Mouse (Mus musculus) layer of hippocampus, adult 9-11 months (tissue): Measurements from ENCODE around the gene Syde2.

Source experiments
- DNase-seq: peaks from one replicate; pipeline ENCODE4 v3.0.0; 2022

The Syde2 gene

DNA sequence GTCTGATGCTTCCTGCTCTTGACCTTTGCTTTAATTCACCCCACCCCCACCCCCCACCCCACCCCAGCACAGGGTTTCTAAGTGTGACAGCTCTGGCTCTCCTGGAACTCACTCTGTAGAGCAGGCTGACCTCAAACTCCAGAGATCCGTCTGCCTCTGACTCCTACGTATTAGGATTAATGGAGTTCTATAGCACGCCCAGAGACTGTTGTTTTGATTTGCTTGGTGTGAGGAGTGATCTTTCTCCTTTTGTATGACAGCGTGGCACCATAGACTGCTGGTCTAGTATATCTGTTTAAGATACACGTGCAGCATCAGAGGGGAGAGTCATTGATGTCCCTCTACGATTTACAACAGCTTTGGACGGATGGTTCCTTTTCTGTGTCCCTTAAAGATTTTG is 25.8 kb downstream of the Syde2 start:
- DNase-seq: no peak

DNA sequence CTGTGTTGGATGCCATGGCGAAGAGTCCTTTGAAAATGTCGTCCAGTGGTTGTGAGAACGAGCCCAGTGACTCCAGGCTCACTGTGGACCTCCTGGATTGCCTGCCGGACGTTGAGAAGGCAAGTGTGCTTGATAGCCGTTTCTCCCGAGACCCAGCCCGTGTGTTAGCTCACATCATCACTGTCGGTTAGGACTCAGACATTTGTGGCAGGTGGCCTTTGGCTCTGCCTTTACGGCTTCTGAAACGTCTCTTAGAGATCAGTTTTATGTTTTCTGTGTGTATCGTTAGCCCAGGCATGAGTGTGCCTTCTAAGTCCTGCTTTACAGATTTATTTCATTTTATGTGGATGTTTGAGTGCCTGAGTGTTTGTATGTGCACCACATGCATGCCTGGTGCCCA is 26.7 kb downstream of the Syde2 start:
- no peak for DNase-seq

DNA sequence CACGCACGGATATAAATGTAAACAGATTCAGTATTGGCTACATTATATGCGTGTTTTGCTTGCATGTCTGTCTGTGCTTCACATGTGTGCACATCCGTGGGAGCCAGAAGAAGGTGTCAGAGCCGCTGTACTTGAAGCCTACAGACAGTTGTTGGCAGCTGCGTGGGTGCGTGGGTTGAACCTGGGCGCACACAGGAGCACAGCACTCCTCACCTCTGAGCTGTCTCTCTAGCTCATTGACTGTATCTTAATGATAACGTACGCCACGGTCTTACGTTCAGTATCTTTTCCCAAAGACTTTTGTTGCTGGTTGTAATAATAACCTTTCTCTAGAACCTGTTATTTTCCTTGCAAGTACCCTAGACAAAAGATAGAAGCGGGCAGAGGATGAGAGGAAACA is 29.3 kb downstream of the Syde2 start:
- no peak for DNase-seq

DNA sequence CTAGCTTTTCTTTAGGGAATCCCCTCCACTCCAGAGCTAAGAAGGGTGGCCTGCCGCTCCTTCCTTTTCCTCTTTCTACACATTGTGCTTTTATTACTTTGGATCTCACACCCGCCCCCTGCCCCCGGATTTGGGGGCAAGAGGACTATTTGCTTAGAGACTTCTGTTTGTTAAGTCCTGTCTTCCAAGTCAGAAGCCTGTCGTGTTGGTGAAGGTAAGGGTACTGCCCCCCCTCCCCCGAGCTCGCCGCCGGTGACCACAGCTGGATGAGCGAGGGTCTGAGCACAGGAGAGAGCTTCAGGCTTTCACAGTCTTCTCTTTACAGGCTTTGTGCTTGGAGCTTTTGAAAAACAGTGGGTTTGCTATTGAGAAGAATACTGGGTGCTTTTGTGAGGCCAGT is 29.9 kb downstream of the Syde2 start:
- no peak for DNase-seq

DNA sequence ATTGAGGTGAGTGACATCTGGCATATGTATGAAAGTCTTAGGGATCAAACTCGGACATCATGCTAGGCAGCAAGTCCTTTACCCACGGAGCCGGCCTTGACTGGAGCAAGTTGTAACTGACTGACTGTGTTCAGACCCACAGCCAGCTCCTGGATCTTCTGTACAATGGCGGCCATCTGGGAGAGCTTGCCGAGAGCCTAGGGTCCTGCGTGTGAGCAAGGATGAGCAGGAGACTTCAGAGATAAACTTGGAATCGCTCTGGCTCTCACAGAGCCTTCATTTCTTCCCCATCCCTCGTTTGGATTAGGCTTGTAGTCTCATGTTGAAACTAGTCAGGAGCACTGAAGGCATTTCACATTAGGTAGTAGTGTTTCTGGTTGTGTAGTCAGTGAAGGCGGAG is 34.6 kb downstream of the Syde2 start:
- no peak for DNase-seq

DNA sequence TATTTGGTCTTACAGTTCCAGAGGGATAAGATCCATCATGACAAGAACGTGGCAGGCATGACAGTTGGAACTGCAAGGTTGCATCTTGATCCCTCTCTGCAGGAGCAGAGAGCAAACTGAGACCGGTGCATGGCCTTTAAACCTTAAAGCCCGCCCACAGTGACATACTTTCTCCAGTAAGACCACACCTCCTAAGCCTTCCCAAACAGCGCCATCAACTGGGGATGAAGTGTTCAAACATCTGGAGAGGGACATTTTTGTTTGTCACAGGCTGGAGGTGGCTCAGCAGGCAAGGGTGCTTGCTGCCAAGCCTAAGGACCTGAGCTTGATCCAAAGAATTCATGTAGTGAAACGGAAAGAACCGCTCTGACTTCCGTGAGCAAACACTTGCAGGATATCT is 37.1 kb downstream of the Syde2 start:
- DNase-seq: no peak

DNA sequence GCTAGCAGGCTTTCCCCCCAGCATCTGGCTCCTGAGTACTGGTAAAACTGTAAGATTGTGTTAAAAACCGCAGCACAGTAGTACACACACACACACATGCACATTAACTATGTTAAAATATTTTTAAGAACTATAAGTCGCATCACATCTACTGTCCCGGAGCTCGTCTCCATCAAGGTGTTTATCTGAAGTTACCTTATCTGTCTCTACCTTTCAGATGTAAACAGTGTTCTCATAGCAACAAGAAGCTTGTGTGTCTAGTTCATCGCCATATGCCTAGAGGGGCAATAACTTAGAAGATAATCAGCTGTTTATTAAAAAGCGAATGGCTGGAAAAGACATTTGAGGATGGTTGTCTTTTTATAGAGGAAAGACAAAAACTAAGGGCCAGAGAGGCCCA is 37.8 kb downstream of the Syde2 start:
- DNase-seq: no peak

DNA sequence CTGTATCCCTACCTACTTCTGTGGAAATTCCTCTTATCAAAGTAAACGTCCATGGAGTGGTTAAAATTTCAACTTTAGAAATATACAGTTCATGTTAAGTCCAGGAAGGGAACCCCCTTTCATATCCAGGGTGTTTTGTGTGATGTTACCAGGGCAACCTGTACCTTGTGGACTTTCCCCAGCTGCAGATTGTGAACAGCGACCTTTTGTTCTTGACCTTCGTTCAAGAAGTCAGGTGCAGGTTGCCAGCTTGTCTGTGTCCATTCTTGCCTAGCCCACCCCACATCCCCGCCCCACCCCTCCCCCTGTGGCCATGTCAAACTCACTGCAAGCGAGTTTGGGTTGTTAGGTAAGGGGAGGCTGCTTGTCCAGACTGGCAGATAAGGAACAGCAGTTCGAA is 39.4 kb downstream of the Syde2 start:
- no peak for DNase-seq

DNA sequence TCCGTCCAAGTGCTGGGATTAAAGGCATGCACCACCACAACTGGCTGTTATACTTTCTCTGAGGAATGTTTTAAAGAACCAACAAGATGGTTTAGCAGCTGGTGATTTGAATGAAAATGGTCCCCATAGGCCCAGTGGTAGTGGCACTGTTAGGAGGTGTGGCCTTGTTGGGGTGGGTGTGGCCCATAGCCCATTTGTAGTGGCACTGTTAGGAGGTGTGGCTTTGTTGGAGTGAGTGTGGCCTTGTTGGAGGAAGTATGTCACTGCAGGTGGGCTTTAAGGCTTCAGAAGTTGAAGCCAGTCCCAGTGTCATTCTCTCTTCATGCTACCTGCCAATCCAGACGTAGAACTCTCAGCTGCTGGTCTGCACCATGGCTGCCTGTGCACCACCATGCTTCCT is 40.7 kb downstream of the Syde2 start:
- DNase-seq: no peak

DNA sequence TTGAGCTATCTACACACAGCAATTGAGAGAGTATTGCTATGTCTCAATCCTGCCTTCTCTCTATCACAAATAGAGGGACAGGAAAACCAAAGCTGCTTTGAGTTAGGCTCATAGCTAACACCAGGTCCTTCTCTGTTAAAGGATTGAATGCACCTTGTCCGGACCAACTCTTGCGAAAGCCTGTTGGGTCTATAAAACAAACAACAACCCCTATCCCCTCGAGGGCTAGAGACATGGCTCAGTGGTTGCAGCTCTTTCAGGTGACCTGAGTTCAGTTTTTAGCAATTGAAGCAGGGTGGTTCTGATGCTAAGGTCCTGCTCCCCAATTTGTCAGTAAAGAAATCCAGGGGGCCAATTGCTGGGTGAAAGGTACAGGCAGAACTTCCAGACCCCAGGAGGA is 41.6 kb downstream of the Syde2 start:
- DNase-seq: no peak

DNA sequence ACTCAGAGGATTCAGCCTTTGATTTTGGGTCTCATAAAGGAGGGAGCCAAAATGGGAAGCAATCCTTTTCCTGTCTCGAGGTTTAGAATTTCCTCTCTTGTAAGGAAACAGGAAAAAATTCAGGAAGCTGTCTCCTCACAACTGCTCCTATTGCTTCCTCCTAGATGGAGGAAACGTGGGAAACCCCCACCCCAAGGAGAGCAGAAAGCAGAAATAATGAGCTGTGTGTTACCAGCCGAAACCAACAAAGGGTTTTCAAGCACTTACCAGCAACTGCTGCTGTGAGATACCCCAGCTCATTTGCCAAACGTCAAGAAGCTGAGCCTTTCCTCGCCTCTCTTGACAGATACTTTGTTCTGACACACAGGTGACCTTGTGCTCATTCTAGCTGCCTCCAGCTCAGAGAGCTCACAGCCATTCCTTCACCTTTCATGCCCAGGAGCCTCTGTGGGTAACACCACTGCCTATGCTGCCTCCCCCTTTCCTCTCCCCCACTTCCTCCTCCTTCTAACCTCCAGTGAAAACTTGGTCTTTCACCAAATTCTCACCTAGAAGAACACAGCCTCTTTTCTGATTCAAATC is 42.7 kb downstream of the Syde2 start:
- DNase-seq: no peak

DNA sequence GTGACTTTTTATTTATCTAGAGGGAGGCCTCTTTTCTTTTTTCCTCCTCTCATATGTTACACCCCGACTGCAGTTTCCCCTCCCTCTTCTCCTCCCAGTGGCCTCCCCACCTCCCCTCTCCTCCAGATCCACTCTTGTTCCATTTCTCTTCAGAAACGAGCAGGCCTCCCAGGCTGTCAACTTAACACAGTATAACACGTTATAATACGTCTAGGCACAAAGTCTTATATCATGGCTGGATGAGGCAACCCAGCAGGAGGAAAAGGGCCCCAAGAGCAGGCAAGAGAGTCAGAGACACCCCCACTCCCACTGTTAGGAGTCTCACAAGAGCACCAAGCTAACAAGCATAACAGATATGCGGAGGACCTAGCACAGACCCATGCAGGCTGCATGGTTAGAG is 45.3 kb downstream of the Syde2 start:
- no peak for DNase-seq

DNA sequence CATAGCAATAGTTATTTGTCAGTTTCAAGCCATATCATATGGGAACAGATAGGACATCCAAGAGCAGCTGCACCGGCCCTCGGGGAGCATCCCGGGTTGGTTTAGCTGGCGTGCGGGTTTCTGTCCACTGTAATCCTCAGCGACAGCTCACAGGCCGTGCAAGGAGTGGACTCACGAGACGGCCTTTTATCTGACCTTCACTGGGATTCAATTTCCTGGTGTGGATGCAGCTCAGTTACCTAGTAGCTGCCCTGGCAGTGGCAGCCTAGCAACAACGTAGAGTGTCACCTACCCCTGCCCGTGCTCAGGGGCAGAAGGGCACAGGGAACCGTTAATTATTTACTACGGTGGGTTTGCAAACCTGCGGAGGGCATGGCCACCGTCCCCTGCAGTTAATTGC is 50.2 kb downstream of the Syde2 start:
- no peak for DNase-seq

DNA sequence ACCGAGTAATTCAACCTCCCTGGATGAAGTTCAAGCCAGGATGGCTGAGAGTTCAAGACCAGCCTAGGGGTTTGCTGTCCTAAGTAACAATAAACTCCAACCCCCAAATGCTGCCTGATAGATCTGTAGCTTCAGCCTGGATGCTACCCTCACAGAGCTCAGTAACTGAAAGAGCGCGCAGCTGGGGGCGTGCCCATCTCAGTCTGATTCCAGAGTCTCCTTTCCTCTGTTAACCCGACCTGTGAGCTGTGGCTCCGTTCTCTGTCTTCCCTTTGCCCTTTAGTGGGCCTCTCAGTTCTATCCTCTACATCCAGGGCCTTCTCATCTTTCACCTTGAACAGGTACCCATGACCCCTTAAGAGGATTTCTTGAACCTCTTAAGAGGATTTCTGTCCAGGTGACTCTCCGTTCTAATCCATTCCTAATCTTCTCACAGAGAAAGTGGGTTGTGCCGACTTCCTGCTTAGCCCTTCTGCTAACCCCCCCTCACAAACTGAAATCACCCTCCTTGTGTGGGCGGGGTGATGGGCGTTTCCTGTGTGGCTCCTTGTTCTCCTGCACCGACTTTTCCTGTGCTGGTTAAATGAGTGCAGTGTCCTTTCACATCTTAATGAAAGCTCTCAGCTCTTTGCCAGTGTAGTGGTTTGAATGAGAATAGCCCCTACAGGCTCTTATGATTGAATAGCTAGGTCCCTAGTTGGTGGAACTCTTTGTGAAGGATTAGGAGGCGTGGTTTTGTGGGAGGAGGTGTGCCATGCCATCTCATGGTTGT is 51.6 kb downstream of the Syde2 start:
- DNase-seq: no peak

DNA sequence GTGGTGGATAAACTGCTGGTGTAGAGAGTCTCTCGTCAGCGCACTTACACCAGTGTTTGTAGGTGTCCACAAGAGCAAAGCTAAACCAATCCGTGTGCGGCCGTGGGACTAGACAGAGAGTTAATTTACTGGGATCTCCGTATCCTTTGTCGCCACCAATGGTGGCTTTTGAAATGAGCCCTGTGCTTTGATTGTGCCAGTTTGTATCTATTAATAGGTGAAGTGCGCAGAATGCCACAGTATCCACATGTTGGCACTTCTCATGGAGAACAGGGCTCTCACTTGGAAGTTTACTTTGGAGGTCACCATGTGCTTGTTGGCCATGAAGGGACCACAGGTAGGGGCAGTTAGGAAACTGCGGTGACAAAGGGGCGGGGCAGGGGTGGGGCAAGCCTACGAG is 53.7 kb downstream of the Syde2 start:
- DNase-seq: no peak

DNA sequence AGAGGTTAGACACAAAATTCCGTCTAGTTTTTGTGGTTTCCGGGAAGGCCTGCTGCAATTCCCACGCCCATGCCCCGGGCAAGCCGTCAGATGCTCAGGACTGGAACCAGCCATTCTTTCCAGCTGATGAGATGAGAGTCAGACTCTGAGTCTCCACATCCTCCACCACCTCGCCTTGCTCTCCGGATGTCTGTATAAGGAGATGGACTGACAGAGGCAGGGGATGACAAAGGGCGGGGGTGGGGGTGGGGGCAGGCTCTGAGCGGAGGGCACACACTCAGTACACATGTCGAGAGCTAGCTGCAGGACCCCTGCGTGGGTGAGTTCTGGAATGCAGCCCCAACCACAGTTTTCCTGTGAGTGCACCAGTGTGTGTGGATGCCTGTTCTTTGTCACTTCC is 57.3 kb downstream of the Syde2 start:
- DNase-seq: no peak

DNA sequence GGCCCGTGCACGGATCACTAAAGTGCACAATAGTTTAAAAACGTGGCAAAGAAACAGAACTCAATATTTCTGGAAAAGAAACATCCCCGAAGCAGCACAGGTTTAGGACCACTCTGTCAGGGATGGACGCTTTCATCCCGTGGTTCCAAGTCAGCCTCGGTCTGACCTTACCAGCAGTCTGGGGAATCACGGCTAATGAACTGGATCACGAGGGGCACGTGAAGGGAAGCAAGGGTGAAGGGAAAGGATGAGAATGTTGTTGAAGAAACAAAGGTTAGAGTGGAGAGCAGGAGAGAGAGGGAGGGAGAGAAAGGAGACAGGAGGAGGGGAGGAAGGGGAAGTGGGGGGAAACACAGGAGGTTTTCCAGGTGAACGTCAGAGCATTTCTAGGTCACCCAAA is 58.4 kb downstream of the Syde2 start:
- no peak for DNase-seq

DNA sequence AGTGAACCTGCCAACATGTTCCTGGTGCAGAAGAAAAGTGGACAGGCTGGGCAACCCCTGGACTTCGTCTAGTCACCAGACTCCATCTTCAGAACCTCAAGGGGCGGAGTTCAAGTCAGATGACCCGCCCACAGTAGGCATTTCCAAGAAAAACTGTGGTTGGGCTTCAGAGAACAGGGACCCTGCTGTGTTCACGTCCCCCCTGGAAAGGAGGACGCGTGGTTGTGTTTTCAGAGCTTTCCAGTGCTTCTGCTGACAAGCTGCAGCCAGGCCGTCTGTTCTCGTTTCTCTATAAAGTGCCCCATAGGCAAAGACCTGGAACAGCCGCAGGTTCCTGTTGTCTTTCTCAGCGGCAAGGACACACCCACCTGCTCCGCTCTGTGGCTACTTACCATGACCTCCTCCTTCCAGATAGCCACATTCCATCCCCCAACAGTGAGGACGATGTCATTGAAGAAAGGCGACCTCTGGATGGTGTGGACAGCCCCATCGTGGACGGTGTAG is 60.1 kb downstream of the Syde2 start:
- DNase-seq: peak; percentile 7

DNA sequence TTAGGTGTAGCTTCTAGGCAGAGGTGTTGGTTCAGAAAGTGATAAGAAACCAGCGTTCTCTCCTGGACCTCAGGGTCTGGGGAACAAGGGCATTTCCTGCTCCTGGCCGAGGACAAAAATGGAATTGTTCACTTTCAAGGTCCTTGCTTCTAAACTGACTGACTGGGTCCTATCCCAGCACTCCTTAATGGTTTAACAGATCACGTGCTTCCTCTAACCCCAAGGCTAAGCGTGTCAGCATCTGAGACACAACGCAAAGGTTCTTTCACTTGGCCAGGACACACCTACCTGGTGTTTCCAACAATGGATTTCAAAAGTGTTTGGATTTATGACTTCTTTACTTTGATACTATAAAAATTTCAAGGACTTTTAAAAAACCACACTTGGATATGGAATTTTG is 62.3 kb downstream of the Syde2 start:
- DNase-seq: no peak

DNA sequence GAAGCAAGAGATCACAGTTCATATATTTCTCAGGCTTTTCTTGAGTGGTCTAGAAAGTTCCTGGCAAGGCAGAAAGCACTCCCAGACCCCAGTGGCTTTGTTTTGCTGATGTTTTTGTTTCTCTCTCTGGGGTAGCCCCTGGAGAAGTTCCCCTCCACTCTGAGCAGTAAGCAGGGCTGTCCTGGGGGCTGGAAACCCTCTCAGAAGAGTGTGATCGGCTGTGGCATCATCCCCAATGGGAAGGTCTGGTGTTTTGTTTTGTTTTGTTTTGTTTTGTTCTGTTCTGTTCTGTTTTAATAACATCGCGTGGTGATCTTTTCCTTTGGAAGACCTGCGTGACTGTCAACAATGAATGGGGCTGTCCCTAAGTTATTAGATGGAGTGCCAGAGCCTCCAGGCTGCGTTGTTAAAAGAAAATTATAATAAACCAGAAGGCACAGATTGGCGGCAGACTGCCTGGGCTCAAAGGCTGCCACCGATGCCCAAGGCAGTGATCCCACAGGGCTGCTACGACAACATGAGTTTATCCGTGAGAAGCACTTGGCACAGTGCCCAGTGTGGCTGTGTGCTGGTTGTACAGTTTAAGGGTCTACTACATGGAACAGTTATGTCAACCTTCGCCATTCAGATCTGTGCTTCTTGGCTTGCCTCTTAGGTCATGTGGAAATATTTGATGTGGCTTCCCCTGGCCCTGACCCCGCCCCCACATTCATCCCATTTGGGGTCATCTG is 63.8 kb downstream of the Syde2 start:
- DNase-seq: peak; percentile 26

DNA sequence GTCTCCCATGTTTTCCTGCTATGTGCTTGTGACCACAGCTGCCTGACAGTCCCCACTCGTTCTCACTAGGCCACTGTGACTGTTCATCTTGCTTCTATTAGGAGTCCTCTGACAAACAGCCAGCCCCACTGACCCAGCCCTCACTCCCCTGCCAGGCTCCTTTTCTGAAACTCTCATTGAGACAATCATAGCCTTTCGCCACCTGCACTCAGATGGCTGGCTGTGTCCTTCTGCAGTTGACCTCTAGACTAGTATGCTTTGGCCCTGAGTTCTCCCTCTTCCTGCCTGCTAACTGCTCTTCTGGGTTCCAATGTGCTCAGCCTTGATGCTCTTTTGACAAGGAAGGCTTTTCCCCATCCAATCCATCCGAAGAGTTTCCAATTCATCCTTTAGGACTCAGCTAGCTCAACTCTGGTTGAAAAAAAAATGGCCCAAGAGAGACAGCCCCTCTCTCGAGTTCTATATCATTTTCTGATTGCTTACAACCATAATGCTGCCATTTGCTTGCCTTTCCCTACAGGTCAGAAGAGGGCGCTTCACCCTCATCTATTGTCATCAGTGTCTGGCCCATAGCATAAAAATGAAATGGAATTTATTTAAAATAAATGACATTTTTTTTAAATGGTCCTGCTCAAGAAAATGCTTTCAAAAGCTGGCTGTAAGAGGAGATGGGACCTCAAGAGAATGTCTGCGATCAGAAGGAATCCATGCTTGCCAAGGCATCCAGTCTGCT is 65.6 kb downstream of the Syde2 start:
- DNase-seq: no peak

DNA sequence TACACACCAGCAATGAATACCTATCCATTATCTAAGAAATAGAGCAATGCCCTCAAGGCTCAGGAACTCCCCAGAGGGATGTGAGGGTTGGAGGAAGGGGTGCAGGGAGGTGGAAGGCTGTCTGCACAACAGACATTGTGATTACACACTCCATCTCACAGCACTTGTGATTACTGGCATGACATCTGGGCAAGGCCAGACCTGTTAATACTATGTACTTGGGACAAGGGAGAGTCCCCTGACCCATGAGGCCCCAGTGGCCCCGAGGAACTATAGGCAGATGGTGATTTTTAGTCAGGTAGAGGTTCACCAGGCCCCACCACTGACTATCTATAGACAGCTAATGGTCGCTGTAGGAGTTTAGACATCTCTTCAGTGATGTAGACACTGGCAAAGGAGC is 66.2 kb downstream of the Syde2 start:
- no peak for DNase-seq

DNA sequence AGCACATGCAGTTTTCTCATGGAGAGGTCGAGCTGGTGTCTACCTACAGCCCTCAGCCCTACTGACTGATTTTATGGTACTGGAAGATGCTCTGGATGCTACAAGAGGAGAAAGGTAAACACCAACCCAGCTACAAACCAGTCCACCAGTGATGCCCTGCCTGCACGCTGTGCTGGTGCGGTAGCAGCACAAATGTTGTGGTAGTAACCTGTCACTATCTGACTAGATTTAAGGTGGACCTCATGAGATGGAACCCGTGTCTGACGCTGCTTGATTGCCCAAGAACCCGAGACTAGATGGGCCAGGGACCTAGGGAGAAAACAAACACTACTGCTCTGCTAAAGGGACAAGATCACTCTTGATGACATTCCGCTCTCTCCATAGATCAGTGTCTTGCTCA is 69.5 kb downstream of the Syde2 start:
- DNase-seq: no peak

DNA sequence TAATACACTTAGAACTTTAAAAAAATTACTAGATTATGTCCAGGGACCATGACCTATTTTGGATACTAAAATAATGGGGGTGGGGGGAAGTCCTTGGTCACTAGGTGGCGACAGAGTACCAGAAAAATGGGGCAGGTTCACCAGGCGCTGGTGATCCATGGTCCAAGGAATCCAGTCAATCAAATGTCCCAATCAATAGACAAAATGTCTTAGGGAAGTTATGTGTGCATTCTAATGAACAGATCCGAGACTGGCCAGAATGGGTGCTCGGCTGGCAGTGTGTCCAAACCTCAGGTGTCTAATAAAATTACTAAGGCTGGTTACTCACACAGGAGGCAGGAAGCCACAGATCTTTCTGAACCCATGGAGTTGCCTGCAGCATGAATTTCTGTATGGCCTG is 70.6 kb downstream of the Syde2 start:
- no peak for DNase-seq
